Mouse (Mus musculus) liver, postnatal 0 days (tissue): Measurements from ENCODE around the gene Lrrc34. TPM values are rescaled to one million over a fixed set of nuclear protein-coding genes. Genes with fewer than 3 reads are reported as not detected.

Experiments used
- ATAC-seq: fragments of 200-750 bp; cut with Nextera tagmentation; 2 replicates; pipeline ENCODE4 v1.8.0; 2017; ENCODE audit warnings: mild to moderate bottlenecking, moderate library complexity
- DNase-seq: peaks from one replicate; pipeline ENCODE4 v3.0.0-alpha.2; 2016
- H3K27ac ChIP-seq: fragments of 300-500 bp; sonication (generic); 2 replicates; pipeline ENCODE4 v1.5.1; 2014; ENCODE audit warnings: antibody characterized with exemption, moderate library complexity, mild to moderate bottlenecking, low read depth
- H3K27me3 ChIP-seq: fragments of 300-500 bp; sonication (generic); 2 replicates; pipeline ENCODE4 v1.6.1; 2014; ENCODE audit warnings: low read length, control low read depth, mixed read lengths; ENCODE audit not compliant: insufficient read depth
- H3K36me3 ChIP-seq: fragments of 300-500 bp; sonication (generic); replicated peaks from 2 replicates; pipeline ENCODE4 v1.6.1; 2014; ENCODE audit warnings: mild to moderate bottlenecking, control low read depth, low read length, moderate library complexity, mixed read lengths; ENCODE audit not compliant: insufficient read depth
- H3K4me1 ChIP-seq: fragments of 300-500 bp; sonication (generic); 2 replicates; pipeline ENCODE4 v1.6.1; 2014; ENCODE audit warnings: antibody characterized with exemption, mild to moderate bottlenecking, control low read depth; ENCODE audit not compliant: insufficient read depth
- H3K4me2 ChIP-seq: fragments of 300-500 bp; sonication (generic); 2 replicates; pipeline ENCODE4 v1.6.1; 2014; ENCODE audit warnings: low read depth, mild to moderate bottlenecking, low read length, moderate library complexity, mixed read lengths
- H3K4me3 ChIP-seq: fragments of 300-500 bp; sonication (generic); 2 replicates; pipeline ENCODE4 v1.5.1; 2014; ENCODE audit warnings: low read depth, low read length
- H3K9ac ChIP-seq: fragments of 300-500 bp; sonication (generic); replicated peaks from 2 replicates; pipeline ENCODE4 v1.6.1; 2014; ENCODE audit warnings: mild to moderate bottlenecking, moderate library complexity
- H3K9me3 ChIP-seq: fragments of 300-500 bp; sonication (generic); 2 replicates; pipeline ENCODE4 v1.6.1; 2016; ENCODE audit warnings: mild to moderate bottlenecking, control low read depth, low read length, mixed read lengths
- CTCF ChIP-seq: sonication (generic); IDR thresholded peaks from 2 replicates; pipeline ENCODE4 v1.5.1; 2016; ENCODE audit warnings: antibody characterized with exemption, low read depth
- EP300 ChIP-seq: IDR thresholded peaks from 2 replicates; pipeline ENCODE4 v1.6.1; 2016; ENCODE audit warnings: antibody characterized with exemption, low read depth, mild to moderate bottlenecking
- WGBS: fragments of 180-500 bp; shearing (Covaris S2); extraction: QIAGEN DNeasy Blood & Tissue Kit; methylation state at CpG from one replicate; pipeline ENCODE4 v1.1.7; 2014; ENCODE audit not compliant: insufficient replicate concordance; 5-methylcytosine and 5-hydroxymethylcytosine counted together
- polyA plus RNA-seq: library from polyadenylated mRNA; unstranded; fragments of >200 nt; fragmentation: Nextera tagmentation; extraction: Ambion mirVana; gene quantifications from 2 replicates; pipeline ENCODE4 v1.2.1, GENCODE M21; 2015

Lrrc34 gene
- 0.06 and 0.14 TPM in 2 replicates for polyA plus RNA-seq

DNA sequence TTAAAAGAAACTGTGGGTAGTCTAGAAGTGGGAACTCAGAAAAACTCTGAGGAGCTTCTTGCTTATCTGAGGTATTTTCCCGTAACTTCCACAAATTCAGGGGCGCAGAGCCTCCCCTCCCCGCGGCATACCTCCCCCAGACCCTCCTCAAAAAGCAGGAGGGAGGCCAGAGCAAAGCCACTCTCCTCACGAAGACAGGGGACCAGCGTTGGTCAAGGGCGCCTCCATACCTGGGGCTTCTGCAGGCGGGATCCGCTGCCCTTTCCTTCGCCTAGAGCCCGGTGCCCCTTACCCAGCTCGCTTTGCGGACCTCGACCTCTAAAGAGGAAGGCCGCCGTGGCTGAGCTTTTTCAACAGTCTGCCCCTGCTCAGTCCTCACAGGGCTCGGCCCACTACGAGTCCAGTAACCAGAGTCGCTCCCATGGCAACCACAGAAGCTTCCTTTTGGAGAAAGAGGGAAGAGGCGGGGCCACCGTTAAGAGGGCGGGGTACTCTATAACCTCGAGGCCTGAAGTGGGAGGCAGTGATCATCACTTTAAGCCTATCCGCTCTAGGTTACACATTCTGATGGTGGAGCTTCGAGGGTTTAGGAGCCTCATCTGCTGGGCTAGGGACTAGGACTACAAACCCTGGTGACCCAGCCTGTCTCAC, at the start of gene Lrrc34:
Gene Lrrc34, minus strand, starts transcription at position 430 of the 651 bp plus-strand sequence.
- Histone ChIP-seq H3K4me1 (peaks cover 7% of the 10 kb centered on the region; the same call in 1 of the 2 replicates), H3K27me3 (peaks cover 27% of the 10 kb centered on the region; the same call in 1 of the 2 replicates), H3K9ac (no peak within 1 kb of the TSS), H3K36me3 (no peaks in the 10 kb centered on the region), H3K4me3 (peak within 1 kb of the TSS; percentile 3; the same call in 1 of the 2 replicates), H3K27ac (no peak within 1 kb of the TSS), H3K4me2 (peak within 1 kb of the TSS; percentile 53), H3K9me3 (no peaks in the 10 kb centered on the region)
- 2% methylated on average over 25 of the region's 25 CpGs for WGBS
- TF ChIP-seq CTCF, result no peak
- DNase-seq, result peak; percentile 60
- ATAC-seq, result peak; percentile 68

DNA sequence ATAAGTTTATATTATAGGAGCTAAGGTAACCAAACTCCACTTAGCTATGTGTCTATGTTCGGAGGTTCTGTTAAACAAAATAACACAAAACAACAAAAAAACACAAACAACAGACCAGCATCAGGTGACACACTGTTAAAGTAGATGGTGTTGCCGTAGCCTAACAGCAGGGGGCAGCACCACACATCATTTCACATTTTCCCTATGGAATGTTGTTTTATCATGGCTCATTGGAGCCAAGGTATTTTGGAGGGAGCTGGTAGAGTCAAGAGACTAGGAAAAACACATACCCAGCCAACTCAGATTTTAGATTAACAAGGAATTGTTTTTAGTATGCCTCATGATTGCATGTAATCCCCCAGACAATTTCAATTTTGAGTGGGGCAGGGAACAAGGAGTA, 48.7 kb upstream of the Lrrc34 start:
- DNase-seq, result peak; percentile 68

DNA sequence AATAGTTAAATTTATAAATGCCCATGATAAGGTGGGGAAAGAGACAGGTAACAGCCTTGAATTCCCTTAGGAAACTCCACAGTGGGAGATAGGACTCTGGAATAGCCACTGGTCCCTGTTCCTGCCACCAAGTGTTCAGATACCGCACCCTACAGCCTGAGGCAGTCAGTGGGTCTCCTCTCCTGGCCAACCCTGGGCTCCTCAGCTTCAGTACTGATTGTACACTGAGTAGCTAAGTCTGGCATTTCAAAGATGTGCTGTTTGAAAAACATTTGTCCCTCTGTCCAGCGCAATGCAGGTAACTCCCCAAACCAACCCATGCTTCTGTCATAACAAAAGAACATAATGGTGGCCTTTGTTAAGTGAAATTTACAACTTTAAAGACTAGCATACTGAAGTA, 48.0 kb upstream of the Lrrc34 start:
- H3K4me3 ChIP-seq, result no peak overlapping the region
- H3K9me3 ChIP-seq, result no peaks in the 10 kb centered on the region
- no peaks in the 10 kb centered on the region for H3K4me1 ChIP-seq
- DNase-seq, result no peak
- H3K27me3 ChIP-seq, result no peaks in the 10 kb centered on the region
- no peaks in the 10 kb centered on the region for H3K36me3 ChIP-seq
- no peak overlapping the region for H3K4me2 ChIP-seq
- no peak overlapping the region for H3K27ac ChIP-seq
- H3K9ac ChIP-seq, result no peak overlapping the region
- no peak for ATAC-seq
- TF ChIP-seq EP300, result no peak
- no peak for TF ChIP-seq CTCF
- WGBS, result 87% methylated on average over 2 of the region's 2 CpGs

More for the DNA sequence above, 48.7 kb upstream of the Lrrc34 start:
- Histone ChIP-seq H3K27ac (no peak overlapping the region), H3K9me3 (no peaks in the 10 kb centered on the region), H3K4me1 (no peaks in the 10 kb centered on the region), H3K4me3 (no peak overlapping the region), H3K4me2 (no peak overlapping the region), H3K36me3 (no peaks in the 10 kb centered on the region), H3K27me3 (no peaks in the 10 kb centered on the region), H3K9ac (no peak overlapping the region)
- TF ChIP-seq EP300 (no peak), CTCF (peak; percentile 92)
- 10% methylated on average over 2 of the region's 2 CpGs for WGBS
- ATAC-seq, result no peak

DNA sequence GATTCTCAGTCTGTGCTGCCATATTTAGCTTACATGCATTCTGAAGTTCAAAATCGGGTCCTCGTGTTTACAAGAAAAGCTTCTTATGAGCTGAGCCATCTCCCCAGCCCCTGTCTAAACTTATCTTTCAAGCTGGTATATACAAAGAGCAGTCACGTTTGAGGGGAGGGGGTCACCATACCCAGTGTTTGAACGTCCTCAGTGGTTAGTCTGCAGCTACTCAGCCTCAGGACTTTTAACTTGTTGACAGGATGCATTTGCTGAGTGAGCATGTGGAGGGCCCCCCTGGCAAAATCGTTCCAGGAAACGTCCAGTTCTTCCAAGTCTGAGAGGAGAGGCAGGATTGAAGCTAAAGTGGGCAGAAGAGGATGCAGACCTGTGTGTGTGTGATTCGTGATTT, 43.3 kb upstream of the Lrrc34 start:
- H3K4me3 ChIP-seq, result no peak overlapping the region
- no peaks in the 10 kb centered on the region for H3K4me1 ChIP-seq
- 50% methylated on average over 7 of the region's 7 CpGs for WGBS
- H3K27ac ChIP-seq, result no peak overlapping the region
- DNase-seq (no peak), ATAC-seq (no peak)
- H3K9ac ChIP-seq, result no peak overlapping the region
- no peak overlapping the region for H3K4me2 ChIP-seq
- TF ChIP-seq EP300 (no peak), CTCF (no peak)
- no peaks in the 10 kb centered on the region for H3K36me3 ChIP-seq
- H3K27me3 ChIP-seq, result no peaks in the 10 kb centered on the region
- H3K9me3 ChIP-seq, result no peaks in the 10 kb centered on the region

DNA sequence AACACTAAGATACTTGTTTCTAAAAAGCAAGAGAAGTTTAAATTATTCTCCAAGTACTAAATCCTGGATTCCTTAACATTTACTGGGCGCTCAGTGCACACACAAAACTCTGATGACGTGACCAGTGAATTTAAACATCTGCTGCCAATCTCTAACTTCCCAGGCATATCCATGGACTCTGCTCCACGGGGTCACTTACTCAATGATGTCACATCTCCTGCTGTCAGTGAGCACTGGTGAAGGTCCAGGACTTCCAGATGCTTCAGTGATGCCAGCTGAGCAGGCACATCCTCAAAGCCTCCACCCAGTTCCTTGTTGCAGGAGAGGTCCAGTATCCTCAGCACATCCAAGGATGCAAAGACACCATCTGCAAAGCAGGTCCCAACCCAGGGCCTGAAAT, 39.5 kb upstream of the Lrrc34 start:
- no peak for TF ChIP-seq CTCF
- no peak for TF ChIP-seq EP300
- DNase-seq (no peak), ATAC-seq (no peak)
- Histone ChIP-seq H3K9ac (no peak overlapping the region), H3K27me3 (no peaks in the 10 kb centered on the region), H3K4me3 (no peak overlapping the region), H3K27ac (no peak overlapping the region), H3K4me1 (no peaks in the 10 kb centered on the region), H3K4me2 (no peak overlapping the region), H3K36me3 (no peaks in the 10 kb centered on the region), H3K9me3 (no peaks in the 10 kb centered on the region)
- WGBS, result 74% methylated on average over 3 of the region's 3 CpGs

DNA sequence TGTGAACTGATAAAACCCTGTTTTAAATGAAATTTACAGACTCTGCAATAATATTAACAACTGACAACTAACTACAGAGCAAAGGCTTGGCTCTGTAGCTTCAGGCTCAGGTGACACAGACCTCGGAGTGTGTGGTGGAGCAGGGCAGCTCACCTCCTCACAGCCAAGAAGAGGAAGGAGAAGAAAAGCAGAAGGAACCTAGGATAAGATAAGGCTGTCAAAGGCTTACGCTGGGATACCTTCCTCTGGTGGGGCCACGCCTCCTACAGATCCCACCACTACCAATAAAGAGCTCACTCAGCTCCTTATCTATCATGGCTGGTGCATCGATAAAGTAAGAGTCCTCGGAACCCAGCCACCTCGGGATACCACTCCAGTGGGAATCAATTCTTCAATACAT, 35.5 kb upstream of the Lrrc34 start:
- WGBS, result 44% methylated on average over 6 of the region's 6 CpGs
- DNase-seq, result no peak
- H3K27me3 ChIP-seq, result no peaks in the 10 kb centered on the region
- ATAC-seq, result no peak
- H3K27ac ChIP-seq, result no peak overlapping the region
- H3K9ac ChIP-seq, result no peak overlapping the region
- TF ChIP-seq EP300 (no peak), CTCF (no peak)
- no peaks in the 10 kb centered on the region for H3K9me3 ChIP-seq
- no peaks in the 10 kb centered on the region for H3K36me3 ChIP-seq
- H3K4me2 ChIP-seq, result no peak overlapping the region
- no peak overlapping the region for H3K4me3 ChIP-seq
- no peaks in the 10 kb centered on the region for H3K4me1 ChIP-seq

DNA sequence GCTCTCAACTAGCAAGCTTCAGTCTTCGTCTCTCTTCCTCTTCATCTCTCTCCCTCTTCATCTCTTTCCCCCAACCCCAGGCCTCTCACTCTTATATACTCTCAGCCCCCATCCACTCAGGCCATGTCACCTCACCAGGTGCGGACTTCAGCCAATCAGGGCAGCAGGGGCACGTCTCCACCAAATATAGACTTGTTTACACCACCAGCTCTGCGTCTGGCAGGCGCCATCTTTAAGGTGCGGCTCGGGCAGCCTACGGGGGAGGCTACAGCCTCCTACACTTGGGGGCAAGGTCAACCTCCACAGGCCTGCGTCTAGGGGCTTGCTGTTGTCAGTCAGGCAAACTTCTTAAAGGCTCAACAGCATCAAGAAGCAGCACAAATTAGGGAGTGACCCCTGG, 10.8 kb upstream of the Lrrc34 start:
- no peaks in the 10 kb centered on the region for H3K9me3 ChIP-seq
- no peaks in the 10 kb centered on the region for H3K27me3 ChIP-seq
- ATAC-seq, result no peak
- no peak overlapping the region for H3K4me3 ChIP-seq
- TF ChIP-seq CTCF, result no peak
- TF ChIP-seq EP300, result no peak
- H3K27ac ChIP-seq, result no peak overlapping the region
- 74% methylated on average over 9 of the region's 9 CpGs for WGBS
- H3K36me3 ChIP-seq, result no peaks in the 10 kb centered on the region
- no peak for DNase-seq
- no peaks in the 10 kb centered on the region for H3K4me1 ChIP-seq
- no peak overlapping the region for H3K9ac ChIP-seq
- no peak overlapping the region for H3K4me2 ChIP-seq
